Mouse (Mus musculus) lung, embryonic 16.5 days (tissue): ENCODE results near the gene Nprl2. TPM values are rescaled to one million over a fixed set of nuclear protein-coding genes. Genes with fewer than 3 reads are reported as not detected.
"Not testable (repeated sequence)": the region's sequence is repeated elsewhere in the genome, so short reads cannot be mapped to it uniquely, and the experiment has no call there.

Experiments used
- ATAC-seq: fragments of 200-750 bp; cut with Nextera tagmentation; 2 replicates; pipeline ENCODE4 v1.8.0; 2017; ENCODE audit warnings: low read depth, mild to moderate bottlenecking, moderate library complexity
- H3K27ac ChIP-seq: fragments of 300-500 bp; sonication (generic); 2 replicates; pipeline ENCODE4 v1.5.1; 2014; ENCODE audit warnings: mild to moderate bottlenecking, control low read depth, low read length
- H3K27me3 ChIP-seq: fragments of 300-500 bp; sonication (generic); 2 replicates; pipeline ENCODE4 v1.6.1; 2014; ENCODE audit warnings: low read depth, low read length, mixed read lengths; ENCODE audit not compliant: control insufficient read depth, insufficient read depth
- H3K36me3 ChIP-seq: fragments of 300-500 bp; sonication (generic); 2 replicates; pipeline ENCODE4 v1.6.1; 2014; ENCODE audit warnings: low read length; ENCODE audit not compliant: control insufficient read depth, insufficient read depth
- H3K4me1 ChIP-seq: fragments of 300-500 bp; sonication (generic); replicated peaks from 2 replicates; pipeline ENCODE4 v1.6.1; 2014; ENCODE audit warnings: low read length, mixed read lengths; ENCODE audit not compliant: control insufficient read depth, insufficient read depth
- H3K4me2 ChIP-seq: fragments of 300-500 bp; sonication (generic); 2 replicates; pipeline ENCODE4 v1.6.1; 2014; ENCODE audit warnings: low read depth, low read length, control low read depth
- H3K4me3 ChIP-seq: fragments of 300-500 bp; sonication (generic); 2 replicates; pipeline ENCODE4 v1.5.1; 2014; ENCODE audit warnings: mild to moderate bottlenecking, low read length, control low read depth
- H3K9ac ChIP-seq: fragments of 300-500 bp; sonication (generic); 2 replicates; pipeline ENCODE4 v1.6.1; 2014; ENCODE audit warnings: low read length, control low read depth
- H3K9me3 ChIP-seq: fragments of 300-500 bp; sonication (generic); 2 replicates; pipeline ENCODE4 v1.6.1; 2016; ENCODE audit warnings: low read length; ENCODE audit not compliant: control insufficient read depth
- WGBS: fragments of 180-500 bp; shearing (Covaris S2); extraction: QIAGEN DNeasy Blood & Tissue Kit; methylation state at CpG from one replicate; pipeline ENCODE4 v1.1.7; 2014; 5-methylcytosine and 5-hydroxymethylcytosine counted together
- polyA plus RNA-seq: library from polyadenylated mRNA; unstranded; fragments of >200 nt; fragmentation: Nextera tagmentation; extraction: Ambion mirVana; gene quantifications from 2 replicates; pipeline ENCODE4 v1.2.1, GENCODE M21; 2015

Nprl2 gene
- polyA plus RNA-seq, 1 experiment from 2014 or later = 43.7 TPM

DNA sequence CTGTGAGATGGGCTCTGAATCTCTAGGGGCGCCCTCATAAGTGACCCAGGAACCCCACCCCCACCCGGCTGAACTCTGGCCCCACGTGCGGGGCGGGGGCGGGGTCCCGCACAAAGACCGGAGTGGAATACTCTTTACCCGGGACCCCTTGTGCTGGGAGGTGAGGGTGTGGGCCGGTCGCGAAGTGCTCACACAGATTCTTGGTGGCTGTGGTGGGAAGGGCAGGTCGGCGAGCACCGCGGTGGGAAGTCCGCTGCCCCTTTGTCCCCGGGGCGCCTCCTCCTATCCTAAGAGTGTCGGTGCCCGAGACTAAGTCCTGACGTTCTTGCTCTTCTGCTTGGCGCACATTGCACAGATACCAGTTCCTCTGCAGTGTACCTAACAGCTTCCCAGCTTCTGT is 27.2 kb downstream of the Nprl2 start:
- Histone ChIP-seq H3K9me3 (no peaks in the 10 kb centered on the region), H3K4me2 (peak overlapping the region; percentile 71), H3K4me1 (peaks cover 36% of the 10 kb centered on the region), H3K27ac (peak overlapping the region; percentile 95), H3K27me3 (no peaks in the 10 kb centered on the region), H3K9ac (peak overlapping the region; percentile 81), H3K4me3 (peak overlapping the region; percentile 66), H3K36me3 (peaks cover 21% of the 10 kb centered on the region)
- 0% methylated on average over 19 of the region's 23 CpGs for WGBS
- peak; percentile 12 for ATAC-seq

DNA sequence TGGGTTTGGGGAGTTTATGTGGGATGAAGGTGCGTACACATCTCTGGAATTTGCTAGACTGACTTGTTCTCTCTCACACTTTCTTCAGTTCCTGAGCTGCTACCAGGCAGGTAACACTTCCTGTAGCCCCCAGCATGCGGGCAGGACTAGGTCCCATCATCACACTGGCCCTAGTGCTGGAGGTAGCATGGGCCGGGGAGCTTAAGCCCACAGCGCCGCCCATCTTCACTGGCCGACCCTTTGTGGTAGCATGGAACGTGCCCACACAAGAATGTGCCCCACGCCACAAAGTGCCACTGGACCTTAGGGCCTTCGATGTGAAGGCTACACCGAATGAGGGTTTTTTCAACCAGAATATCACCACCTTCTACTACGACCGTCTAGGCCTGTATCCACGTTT is 28.0 kb downstream of the Nprl2 start:
- Histone ChIP-seq H3K4me1 (peaks cover 36% of the 10 kb centered on the region), H3K36me3 (peaks cover 18% of the 10 kb centered on the region), H3K27ac (peak overlapping the region; percentile 95), H3K27me3 (no peaks in the 10 kb centered on the region), H3K4me2 (peak overlapping the region; percentile 71), H3K4me3 (peak overlapping the region; percentile 66), H3K9ac (peak overlapping the region; percentile 81), H3K9me3 (no peaks in the 10 kb centered on the region)
- WGBS = 20% methylated on average over 13 of the region's 13 CpGs
- ATAC-seq = no peak

DNA sequence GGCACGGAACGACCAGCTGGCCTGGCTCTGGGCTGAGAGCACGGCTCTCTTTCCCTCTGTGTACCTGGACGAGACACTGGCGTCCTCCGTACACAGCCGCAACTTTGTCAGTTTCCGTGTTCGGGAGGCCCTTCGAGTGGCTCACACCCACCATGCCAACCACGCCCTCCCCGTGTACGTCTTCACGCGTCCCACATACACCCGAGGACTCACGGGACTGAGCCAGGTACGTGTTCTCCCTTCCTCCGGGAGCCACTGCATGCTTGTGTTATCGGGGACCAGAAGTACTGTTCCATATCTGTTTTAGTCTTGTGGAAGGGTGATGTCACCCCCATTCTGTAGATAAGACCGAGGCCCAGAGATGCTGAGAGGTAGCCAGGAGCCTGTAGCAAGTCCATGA is 28.8 kb downstream of the Nprl2 start:
- WGBS = 62% methylated on average over 21 of the region's 21 CpGs
- ATAC-seq = no peak
- peak overlapping the region; percentile 81 for H3K9ac ChIP-seq
- H3K4me2 ChIP-seq = peak overlapping the region; percentile 71
- no peak overlapping the region for H3K27ac ChIP-seq
- H3K9me3 ChIP-seq = no peaks in the 10 kb centered on the region
- peaks cover 18% of the 10 kb centered on the region for H3K36me3 ChIP-seq
- H3K27me3 ChIP-seq = no peaks in the 10 kb centered on the region
- peak overlapping the region; percentile 66 for H3K4me3 ChIP-seq
- peaks cover 40% of the 10 kb centered on the region for H3K4me1 ChIP-seq

DNA sequence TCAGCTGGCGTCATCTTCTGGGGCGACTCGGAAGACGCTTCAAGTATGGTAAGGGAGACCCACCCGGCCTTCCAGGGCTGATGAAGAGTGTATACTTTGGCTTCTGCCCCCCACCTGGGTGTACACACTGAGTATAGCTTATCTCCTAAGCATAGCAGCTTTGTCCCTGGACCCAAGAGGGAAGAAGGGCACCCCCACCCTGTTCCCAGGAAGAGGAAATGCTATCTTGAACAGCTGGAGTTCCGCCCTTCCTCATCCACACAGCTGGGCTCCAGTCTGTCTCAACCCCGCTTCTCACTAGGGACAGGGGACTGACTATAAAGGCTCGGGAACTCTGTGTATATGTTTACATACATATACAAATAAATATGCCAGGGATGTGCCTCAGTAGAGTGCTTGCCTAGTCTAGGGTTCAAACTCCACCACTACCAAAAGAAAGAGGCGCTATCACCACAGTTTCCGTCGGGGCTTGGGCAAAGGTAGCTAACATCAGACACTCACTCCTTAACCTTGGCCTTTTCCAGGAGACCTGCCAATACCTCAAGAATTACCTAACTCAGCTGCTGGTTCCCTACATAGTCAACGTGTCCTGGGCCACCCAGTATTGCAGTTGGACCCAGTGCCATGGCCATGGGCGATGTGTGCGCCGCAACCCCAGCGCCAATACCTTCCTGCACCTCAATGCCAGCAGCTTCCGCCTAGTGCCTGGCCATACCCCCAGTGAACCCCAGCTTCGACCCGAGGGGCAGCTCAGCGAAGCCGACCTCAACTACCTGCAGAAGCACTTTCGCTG is 29.7 kb downstream of the Nprl2 start:
- H3K27me3 ChIP-seq = no peaks in the 10 kb centered on the region
- H3K36me3 ChIP-seq = peaks cover 18% of the 10 kb centered on the region
- peaks cover 43% of the 10 kb centered on the region for H3K4me1 ChIP-seq
- peak overlapping the region; percentile 44 for H3K9ac ChIP-seq
- H3K4me3 ChIP-seq = no peak overlapping the region; the same call in none of the 2 replicates
- ATAC-seq = no peak
- no peaks in the 10 kb centered on the region for H3K9me3 ChIP-seq
- H3K27ac ChIP-seq = no peak overlapping the region
- peak overlapping the region; percentile 71 for H3K4me2 ChIP-seq
- 80% methylated on average over 22 of the region's 22 CpGs for WGBS

DNA sequence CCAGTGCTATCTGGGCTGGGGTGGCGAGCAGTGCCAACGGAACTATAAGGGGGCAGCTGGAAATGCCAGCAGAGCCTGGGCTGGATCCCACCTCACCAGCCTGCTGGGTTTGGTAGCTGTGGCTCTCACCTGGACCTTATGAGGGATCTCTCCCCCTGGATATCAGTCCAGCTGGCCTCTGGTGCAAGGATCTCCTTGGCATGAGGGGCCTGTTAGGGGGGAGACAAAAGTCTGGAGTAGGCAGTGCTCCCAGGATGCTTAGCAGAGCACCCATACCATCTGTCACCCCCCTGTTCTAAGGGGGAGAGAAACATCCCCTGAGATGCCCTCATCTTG is 30.3 kb downstream of the Nprl2 start:
- Histone ChIP-seq H3K9me3 (no peaks in the 10 kb centered on the region), H3K36me3 (peaks cover 18% of the 10 kb centered on the region), H3K27me3 (no peaks in the 10 kb centered on the region), H3K27ac (no peak overlapping the region), H3K4me2 (no peak overlapping the region), H3K9ac (no peak overlapping the region), H3K4me1 (peaks cover 45% of the 10 kb centered on the region), H3K4me3 (no peak overlapping the region)
- ATAC-seq = no peak
- WGBS = 100% methylated on average over 2 of the region's 2 CpGs

DNA sequence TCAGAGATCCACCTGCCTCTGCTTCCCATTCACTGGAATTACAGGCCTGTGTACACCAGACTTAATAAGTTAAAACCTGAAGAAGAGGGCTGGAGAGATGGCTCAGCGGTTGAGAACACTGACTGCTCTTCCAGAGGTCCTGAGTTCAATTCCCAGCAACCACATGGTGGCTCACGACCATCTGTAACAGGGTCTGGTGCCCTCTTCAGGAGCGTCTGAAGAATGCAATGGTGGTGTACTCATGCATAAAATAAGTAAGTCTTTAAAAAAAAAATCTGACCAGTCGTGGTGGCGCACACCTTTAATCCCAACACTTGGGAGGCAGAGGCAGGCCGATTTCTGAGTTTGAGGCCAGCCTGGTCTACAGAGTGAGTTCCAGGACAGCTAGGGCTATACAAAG is 31.7 kb downstream of the Nprl2 start:
- H3K27me3 ChIP-seq, H3K4me2 ChIP-seq, H3K4me3 ChIP-seq, ATAC-seq, H3K27ac ChIP-seq, H3K9me3 ChIP-seq, H3K9ac ChIP-seq: not testable (repeated sequence)
- WGBS = 87% methylated on average over 6 of the region's 6 CpGs
- Histone ChIP-seq H3K36me3 (peaks cover 18% of the 10 kb centered on the region), H3K4me1 (peaks cover 36% of the 10 kb centered on the region)

DNA sequence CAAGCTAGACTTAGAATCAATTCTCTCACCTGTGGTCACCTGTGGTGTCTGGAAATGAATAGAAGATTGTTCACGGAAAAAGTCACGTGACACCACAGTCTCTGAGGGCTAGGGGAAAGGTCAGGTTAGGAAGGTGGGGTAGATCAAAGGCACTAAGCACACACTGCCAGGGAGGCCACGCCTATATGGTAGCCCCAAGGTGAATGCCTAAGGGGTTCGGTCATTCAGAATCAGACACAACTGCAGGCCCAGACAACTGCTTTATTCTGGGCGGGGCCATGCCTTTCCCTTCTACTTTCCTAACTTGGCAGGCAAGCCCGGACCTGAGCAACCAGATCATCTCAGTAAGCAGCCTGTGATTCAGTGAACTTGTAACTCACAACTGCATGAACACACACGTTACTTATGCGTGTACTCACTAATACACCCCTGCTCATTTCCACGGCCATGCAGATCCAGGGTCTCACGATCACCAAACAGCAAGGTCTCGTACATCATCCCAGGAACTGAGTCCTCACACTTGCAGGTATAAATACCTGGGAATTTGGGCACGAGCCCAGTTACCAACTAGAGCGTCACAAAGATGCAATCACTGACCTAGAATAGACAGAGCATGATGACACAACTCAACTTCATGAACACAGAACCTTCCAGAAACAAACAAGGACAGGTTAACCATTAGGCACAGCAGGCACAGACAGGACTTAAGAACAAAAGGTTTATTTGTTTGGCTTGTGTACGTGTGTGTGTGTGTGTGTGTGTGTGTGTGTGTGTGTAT is 33.7 kb downstream of the Nprl2 start:
- peaks cover 35% of the 10 kb centered on the region for H3K4me1 ChIP-seq
- WGBS = 62% methylated on average over 14 of the region's 14 CpGs
- no peak overlapping the region for H3K4me2 ChIP-seq
- H3K9me3 ChIP-seq = no peaks in the 10 kb centered on the region
- peaks cover 18% of the 10 kb centered on the region for H3K36me3 ChIP-seq
- peak overlapping the region; percentile 61 for H3K27ac ChIP-seq
- no peak overlapping the region for H3K9ac ChIP-seq
- ATAC-seq = no peak
- H3K4me3 ChIP-seq = no peak overlapping the region
- H3K27me3 ChIP-seq = no peaks in the 10 kb centered on the region

DNA sequence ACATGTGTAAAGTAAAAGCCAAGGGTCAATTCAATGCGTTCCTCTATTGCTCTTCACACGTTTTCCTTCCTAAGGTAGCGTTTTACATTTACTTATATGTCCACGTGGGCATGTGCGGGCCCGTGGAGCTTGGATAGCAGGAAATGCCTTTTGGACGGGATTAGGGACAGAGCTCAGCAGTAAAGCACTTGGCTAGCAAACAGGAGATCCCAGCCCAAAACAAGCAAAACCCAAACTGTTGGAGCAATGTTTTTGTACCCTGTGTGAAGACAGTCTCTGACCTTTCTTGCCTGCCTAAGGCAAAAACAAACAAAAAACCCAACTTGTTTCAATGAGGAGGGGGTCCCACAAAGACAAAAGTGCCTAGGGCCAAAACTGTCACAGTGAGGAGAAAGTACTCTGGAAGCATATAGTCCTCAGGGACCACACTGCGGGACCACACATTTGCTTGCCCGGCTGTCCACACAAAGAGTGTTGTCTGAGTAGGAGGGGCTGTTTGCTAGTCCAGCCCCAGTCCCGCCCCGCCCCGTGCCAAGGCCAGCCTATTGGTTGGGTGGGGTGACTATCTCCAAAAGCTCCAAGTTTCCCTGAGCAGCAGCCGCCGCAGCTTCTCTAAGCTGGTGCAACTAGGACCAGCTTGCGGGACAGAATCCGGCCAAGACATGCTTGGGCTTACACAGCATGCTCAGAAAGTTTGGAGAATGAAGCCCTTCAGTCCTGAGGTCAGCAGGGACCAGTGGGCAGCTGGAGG is 34.5 kb downstream of the Nprl2 start, which contains the start of gene Hyal1:
Gene Hyal1 (plus strand): TSS at position 571 of the 751 bp plus-strand sequence.
- Histone ChIP-seq H3K36me3 (peaks cover 18% of the 10 kb centered on the region), H3K9ac (peak within 1 kb of the TSS; percentile 61), H3K4me1 (peaks cover 32% of the 10 kb centered on the region), H3K27me3 (no peaks in the 10 kb centered on the region), H3K4me2 (peak within 1 kb of the TSS; percentile 55), H3K27ac (peak within 1 kb of the TSS; percentile 61), H3K9me3 (no peaks in the 10 kb centered on the region), H3K4me3 (peak within 1 kb of the TSS; percentile 43)
- WGBS = 10% methylated on average over 16 of the region's 16 CpGs
- ATAC-seq = peak; percentile 81

DNA sequence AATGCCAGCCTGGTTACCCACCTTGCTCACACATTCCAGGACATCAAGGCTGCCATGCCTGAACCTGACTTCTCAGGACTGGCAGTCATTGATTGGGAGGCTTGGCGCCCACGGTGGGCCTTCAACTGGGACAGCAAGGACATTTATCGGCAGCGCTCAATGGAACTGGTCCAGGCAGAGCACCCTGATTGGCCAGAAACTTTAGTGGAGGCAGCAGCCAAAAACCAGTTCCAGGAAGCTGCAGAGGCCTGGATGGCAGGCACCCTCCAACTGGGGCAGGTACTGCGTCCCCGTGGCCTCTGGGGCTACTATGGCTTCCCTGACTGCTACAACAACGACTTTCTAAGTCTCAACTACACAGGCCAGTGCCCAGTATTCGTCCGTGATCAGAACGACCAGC is 35.8 kb downstream of the Nprl2 start:
- ATAC-seq = no peak
- Histone ChIP-seq H3K27ac (no peak overlapping the region), H3K4me1 (peaks cover 37% of the 10 kb centered on the region), H3K36me3 (peaks cover 10% of the 10 kb centered on the region), H3K4me2 (no peak overlapping the region), H3K4me3 (no peak overlapping the region), H3K9me3 (no peaks in the 10 kb centered on the region), H3K9ac (no peak overlapping the region), H3K27me3 (no peaks in the 10 kb centered on the region)
- WGBS = 90% methylated on average over 10 of the region's 10 CpGs
